Mouse (Mus musculus) heart, postnatal 0 days (tissue): ENCODE results near the gene Plekhm1. TPM values are rescaled to one million over a fixed set of nuclear protein-coding genes. Genes with fewer than 3 reads are reported as not detected.

Experiments used
- ATAC-seq: fragments of 200-750 bp; cut with Nextera tagmentation; 2 replicates; pipeline ENCODE4 v1.8.0; 2017; ENCODE audit warnings: low read depth, moderate number of reproducible peaks, moderate library complexity; ENCODE audit not compliant: insufficient read depth
- DNase-seq: peaks from one replicate; pipeline ENCODE4 v3.0.0-alpha.2; 2016; ENCODE audit warnings: low spot score
- H3K27ac ChIP-seq: fragments of 300-500 bp; sonication (generic); 2 replicates; pipeline ENCODE4 v1.5.1; 2014; ENCODE audit warnings: low read depth, mild to moderate bottlenecking
- H3K27me3 ChIP-seq: fragments of 300-500 bp; sonication (generic); 2 replicates; pipeline ENCODE4 v1.6.1; 2014; ENCODE audit warnings: low read length, mixed read lengths; ENCODE audit not compliant: control insufficient read depth, insufficient read depth
- H3K36me3 ChIP-seq: fragments of 300-500 bp; sonication (generic); replicated peaks from 2 replicates; pipeline ENCODE4 v1.6.1; 2014; ENCODE audit warnings: low read length, mixed read lengths; ENCODE audit not compliant: control insufficient read depth, insufficient read depth
- H3K4me1 ChIP-seq: fragments of 300-500 bp; sonication (generic); 2 replicates; pipeline ENCODE4 v1.6.1; 2014; ENCODE audit warnings: antibody characterized with exemption; ENCODE audit not compliant: control insufficient read depth, insufficient read depth
- H3K4me2 ChIP-seq: fragments of 300-500 bp; sonication (generic); 2 replicates; pipeline ENCODE4 v1.6.1; 2014; ENCODE audit warnings: low read depth, mild to moderate bottlenecking, low read length, moderate library complexity
- H3K4me3 ChIP-seq: fragments of 300-500 bp; sonication (generic); 2 replicates; pipeline ENCODE4 v1.5.1; 2014; ENCODE audit warnings: low read depth, low read length
- H3K9ac ChIP-seq: fragments of 300-500 bp; sonication (generic); replicated peaks from 2 replicates; pipeline ENCODE4 v1.6.1; 2014; ENCODE audit warnings: low read depth, low read length, mixed read lengths
- H3K9me3 ChIP-seq: fragments of 300-500 bp; sonication (generic); replicated peaks from 2 replicates; pipeline ENCODE4 v1.6.1; 2016; ENCODE audit warnings: low read length; ENCODE audit not compliant: control insufficient read depth
- CTCF ChIP-seq: IDR thresholded peaks from 2 replicates; pipeline ENCODE4 v1.5.1; 2016; ENCODE audit warnings: antibody characterized with exemption, control low read depth, low read depth
- EP300 ChIP-seq: IDR thresholded peaks from 2 replicates; pipeline ENCODE4 v1.6.1; 2016; ENCODE audit warnings: antibody characterized with exemption, low read depth
- WGBS: fragments of 180-500 bp; shearing (Covaris S2); extraction: QIAGEN DNeasy Blood & Tissue Kit; methylation state at CpG from one replicate; pipeline ENCODE4 v1.1.7; 2014; 5-methylcytosine and 5-hydroxymethylcytosine counted together
- polyA plus RNA-seq: library from polyadenylated mRNA; unstranded; fragments of >200 nt; fragmentation: Nextera tagmentation; extraction: Ambion mirVana; gene quantifications from 2 replicates; pipeline ENCODE4 v1.2.1, GENCODE M21; 2015
- total RNA-seq: library from RNA; depleted of rRNA; stranded (reverse); fragments of >200 nt; gene quantifications from 2 replicates; pipeline ENCODE4 v1.2.3, GENCODE M21; 2014; ENCODE audit warnings: low replicate concordance

Gene Plekhm1
- total and polyA plus RNA-seq, 2 experiments from 2014 or later = 3.4 to 3.9 TPM

- Histone ChIP-seq H3K4me1 (no peaks in the 10 kb centered on the region), H3K9me3 (no peaks in the 10 kb centered on the region), H3K9ac (no peak overlapping the region), H3K4me2 (no peak overlapping the region), H3K27ac (no peak overlapping the region), H3K4me3 (no peak overlapping the region), H3K36me3 (peaks cover 14% of the 10 kb centered on the region; the same call in 1 of the 2 replicates), H3K27me3 (no peaks in the 10 kb centered on the region)
- no peak for ATAC-seq
- TF ChIP-seq EP300 (no peak), CTCF (no peak)
- no peak for DNase-seq
- 82% methylated on average over 5 of the region's 5 CpGs for WGBS
Observed at GRCm38 (mm10) chr11:103402738-103403137, 9.7 kb downstream of the Plekhm1 start.

GRCm38 (mm10) chr11:103402198-103402597 is 10.3 kb downstream of the Plekhm1 start:
- no peaks in the 10 kb centered on the region for H3K9me3 ChIP-seq
- H3K4me1 ChIP-seq = no peaks in the 10 kb centered on the region
- H3K27me3 ChIP-seq = no peaks in the 10 kb centered on the region
- WGBS = 59% methylated on average over 2 of the region's 2 CpGs
- ATAC-seq (no peak), DNase-seq (peak; percentile 32)
- no peak overlapping the region for H3K27ac ChIP-seq
- H3K4me2 ChIP-seq = no peak overlapping the region
- H3K9ac ChIP-seq = no peak overlapping the region
- peaks cover 14% of the 10 kb centered on the region; the same call in 1 of the 2 replicates for H3K36me3 ChIP-seq
- no peak overlapping the region for H3K4me3 ChIP-seq
- no peak for TF ChIP-seq EP300
- TF ChIP-seq CTCF = peak; percentile 74

GRCm38 (mm10) chr11:103399986-103400385 is 12.5 kb downstream of the Plekhm1 start:
- no peak overlapping the region for H3K9ac ChIP-seq
- H3K27ac ChIP-seq = no peak overlapping the region
- peaks cover 30% of the 10 kb centered on the region for H3K36me3 ChIP-seq
- H3K4me1 ChIP-seq = no peaks in the 10 kb centered on the region
- no peaks in the 10 kb centered on the region for H3K9me3 ChIP-seq
- DNase-seq (no peak), ATAC-seq (no peak)
- no peak for TF ChIP-seq EP300
- TF ChIP-seq CTCF = no peak
- no peak overlapping the region for H3K4me2 ChIP-seq
- WGBS = 82% methylated on average over 4 of the region's 4 CpGs
- no peaks in the 10 kb centered on the region for H3K27me3 ChIP-seq
- H3K4me3 ChIP-seq = no peak overlapping the region

GRCm38 (mm10) chr11:103399050-103399449 is 13.4 kb downstream of the Plekhm1 start:
- peak; percentile 24 for DNase-seq
- H3K4me3 ChIP-seq = no peak overlapping the region
- no peaks in the 10 kb centered on the region for H3K9me3 ChIP-seq
- H3K27me3 ChIP-seq = no peaks in the 10 kb centered on the region
- ATAC-seq = peak; percentile 66
- H3K36me3 ChIP-seq = peaks cover 40% of the 10 kb centered on the region
- H3K4me1 ChIP-seq = no peaks in the 10 kb centered on the region
- H3K4me2 ChIP-seq = no peak overlapping the region
- 74% methylated on average over 3 of the region's 3 CpGs for WGBS
- no peak overlapping the region for H3K9ac ChIP-seq
- no peak overlapping the region for H3K27ac ChIP-seq
- TF ChIP-seq EP300 (no peak), CTCF (peak; percentile 48)

- no peak for ATAC-seq
- H3K36me3 ChIP-seq = peaks cover 41% of the 10 kb centered on the region
Observed at GRCm38 (mm10) chr11:103396682-103397081, 15.8 kb downstream of the Plekhm1 start.

GRCm38 (mm10) chr11:103396236-103396635 is 16.3 kb downstream of the Plekhm1 start:
- H3K9ac ChIP-seq = no peak overlapping the region
- no peak for ATAC-seq
- H3K4me2 ChIP-seq = no peak overlapping the region
- no peak overlapping the region for H3K4me3 ChIP-seq
- no peaks in the 10 kb centered on the region for H3K9me3 ChIP-seq
- H3K27ac ChIP-seq = no peak overlapping the region
- TF ChIP-seq CTCF (no peak), EP300 (no peak)
- H3K36me3 ChIP-seq = peaks cover 41% of the 10 kb centered on the region
- no peak for DNase-seq
- no peaks in the 10 kb centered on the region for H3K4me1 ChIP-seq
- no peaks in the 10 kb centered on the region for H3K27me3 ChIP-seq
- 95% methylated on average over 4 of the region's 4 CpGs for WGBS

More at GRCm38 (mm10) chr11:103396682-103397081, 15.8 kb downstream of the Plekhm1 start:
- no peak overlapping the region for H3K27ac ChIP-seq
- H3K4me2 ChIP-seq = no peak overlapping the region
- H3K27me3 ChIP-seq = no peaks in the 10 kb centered on the region
- TF ChIP-seq EP300 = no peak
- no peak for TF ChIP-seq CTCF
- no peaks in the 10 kb centered on the region for H3K4me1 ChIP-seq
- H3K9ac ChIP-seq = no peak overlapping the region
- no peak for DNase-seq
- WGBS = 92% methylated on average over 4 of the region's 4 CpGs
- H3K9me3 ChIP-seq = no peaks in the 10 kb centered on the region
- H3K4me3 ChIP-seq = no peak overlapping the region
